Mouse (Mus musculus): ENCODE measurements around the gene Cdc7. TPM values are rescaled to one million over a fixed set of nuclear protein-coding genes. Genes with fewer than 3 reads are reported as not detected.
"Not testable (repeated sequence)": the region's sequence is repeated elsewhere in the genome, so short reads cannot be mapped to it uniquely, and the experiment has no call there.

Gene Cdc7
- polyA plus RNA-seq, 1 experiment from 2014 or later = 49.7 TPM

DNA sequence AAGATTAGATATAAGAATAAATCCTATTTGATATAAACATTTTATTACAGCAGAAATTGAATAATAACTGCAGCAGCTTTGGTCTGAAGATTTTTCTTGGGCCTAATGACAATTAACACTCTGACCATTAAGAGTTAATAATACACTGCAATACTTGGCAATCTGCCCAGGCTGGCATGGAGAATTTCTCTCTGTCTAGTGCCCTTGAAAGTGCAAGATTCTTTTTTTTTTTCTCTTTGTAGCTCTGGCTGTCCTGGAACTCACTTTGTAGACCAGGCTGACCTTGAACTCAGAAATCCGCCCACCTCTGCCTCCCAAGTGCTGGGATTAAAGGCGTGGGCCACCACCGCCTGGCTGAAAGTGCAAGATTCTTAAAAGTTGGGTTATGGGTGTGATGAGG lies 5.1 kb upstream of the Cdc7 start:
- H3K27me3 ChIP-seq (ENCODE audit: control insufficient read depth, insufficient read depth, low read depth, low read length) = no peaks in the 10 kb centered on the region
- no peaks in the 10 kb centered on the region for H3K36me3 ChIP-seq (ENCODE audit: control insufficient read depth, insufficient read depth, low read length)
- H3K9me3 ChIP-seq (replicated peaks; ENCODE audit: control insufficient read depth, low read length, poor library complexity, severe bottlenecking) = peaks cover 2% of the 10 kb centered on the region; the same call in 1 of the 2 replicates
- peaks cover 4% of the 10 kb centered on the region; the same call in 1 of the 2 replicates for H3K4me1 ChIP-seq (ENCODE audit: control insufficient read depth, insufficient read depth, low read length)
- 79% methylated on average over 3 of the region's 3 CpGs for WGBS
- no peak overlapping the region for H3K9ac ChIP-seq (ENCODE audit: low read depth, low read length)
- H3K27ac ChIP-seq (ENCODE audit: low read length) = no peak overlapping the region
- no peak overlapping the region for H3K4me3 ChIP-seq (ENCODE audit: low read depth, low read length)
- H3K4me2 ChIP-seq (ENCODE audit: low read length) = no peak overlapping the region
- no peak for ATAC-seq

DNA sequence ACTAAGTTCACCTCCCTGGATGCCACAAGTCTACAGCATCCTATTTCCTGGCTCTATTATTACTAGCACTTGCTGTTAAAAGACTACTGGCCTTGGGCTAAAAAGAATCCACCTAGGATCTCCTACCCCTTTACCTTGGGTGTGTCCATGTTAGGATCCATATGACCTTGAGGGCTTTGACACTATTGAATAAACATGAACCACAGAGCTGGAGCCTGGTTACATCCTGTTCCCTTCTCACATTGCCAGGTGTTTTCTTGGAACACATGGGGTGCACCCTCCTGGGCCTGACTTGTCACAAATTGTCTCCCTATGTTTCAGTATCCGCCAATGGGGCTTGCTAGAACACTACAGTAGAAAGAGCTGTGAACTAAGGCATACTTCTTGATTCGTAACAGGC lies 3.7 kb upstream of the Cdc7 start:
- no peak overlapping the region for H3K9ac ChIP-seq (ENCODE audit: low read depth, low read length)
- H3K27me3 ChIP-seq (ENCODE audit: control insufficient read depth, insufficient read depth, low read depth, low read length) = no peaks in the 10 kb centered on the region
- H3K4me3 ChIP-seq (ENCODE audit: low read depth, low read length) = no peak overlapping the region
- ATAC-seq = no peak
- no peaks in the 10 kb centered on the region; the same call in 1 of the 2 replicates for H3K9me3 ChIP-seq (replicated peaks; ENCODE audit: control insufficient read depth, low read length, poor library complexity, severe bottlenecking)
- no peak overlapping the region for H3K27ac ChIP-seq (ENCODE audit: low read length)
- no peaks in the 10 kb centered on the region for H3K36me3 ChIP-seq (ENCODE audit: control insufficient read depth, insufficient read depth, low read length)
- WGBS = 92% methylated on average over 2 of the region's 2 CpGs
- H3K4me1 ChIP-seq (ENCODE audit: control insufficient read depth, insufficient read depth, low read length) = peaks cover 9% of the 10 kb centered on the region
- no peak overlapping the region for H3K4me2 ChIP-seq (ENCODE audit: low read length)

DNA sequence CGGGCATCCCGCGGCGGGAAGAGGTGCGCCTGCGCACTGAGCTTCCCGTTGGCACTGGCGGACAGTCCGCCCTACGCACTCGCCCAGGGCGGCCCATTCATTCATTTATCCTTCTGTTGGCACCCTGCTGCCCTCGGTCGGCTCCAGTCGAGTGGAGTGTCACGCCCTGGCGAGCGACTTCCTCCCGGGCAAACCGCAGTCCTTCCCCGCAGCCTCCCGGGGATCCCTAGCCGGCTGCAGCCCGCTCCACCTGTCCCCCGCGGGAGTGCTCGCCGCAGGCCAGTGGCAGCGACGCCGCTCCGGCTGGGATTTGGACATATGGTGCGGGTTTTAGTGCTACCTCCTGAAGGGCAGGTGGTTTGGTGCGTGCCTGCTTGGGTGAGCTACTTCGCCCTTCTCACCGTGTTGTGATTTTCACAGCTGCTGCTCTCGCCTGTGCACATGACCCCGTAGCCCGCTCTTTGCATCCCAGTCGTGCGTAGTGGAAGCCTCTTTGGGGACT lies 442 bp downstream of the Cdc7 start:
- Histone ChIP-seq H3K36me3 (ENCODE audit: control insufficient read depth, insufficient read depth, low read length) (no peaks in the 10 kb centered on the region), H3K9me3 (replicated peaks; ENCODE audit: control insufficient read depth, low read length, poor library complexity, severe bottlenecking) (no peaks in the 10 kb centered on the region; the same call in 1 of the 2 replicates), H3K4me3 (ENCODE audit: low read depth, low read length) (peak overlapping the region; percentile 96), H3K27me3 (ENCODE audit: control insufficient read depth, insufficient read depth, low read depth, low read length) (no peaks in the 10 kb centered on the region), H3K4me2 (ENCODE audit: low read length) (peak overlapping the region; percentile 67), H3K27ac (ENCODE audit: low read length) (peak overlapping the region; percentile 81), H3K9ac (ENCODE audit: low read depth, low read length) (peak overlapping the region; percentile 86), H3K4me1 (ENCODE audit: control insufficient read depth, insufficient read depth, low read length) (peaks cover 12% of the 10 kb centered on the region)
- under 1% methylated on average over 41 of the region's 41 CpGs for WGBS
- ATAC-seq = peak; percentile 94

DNA sequence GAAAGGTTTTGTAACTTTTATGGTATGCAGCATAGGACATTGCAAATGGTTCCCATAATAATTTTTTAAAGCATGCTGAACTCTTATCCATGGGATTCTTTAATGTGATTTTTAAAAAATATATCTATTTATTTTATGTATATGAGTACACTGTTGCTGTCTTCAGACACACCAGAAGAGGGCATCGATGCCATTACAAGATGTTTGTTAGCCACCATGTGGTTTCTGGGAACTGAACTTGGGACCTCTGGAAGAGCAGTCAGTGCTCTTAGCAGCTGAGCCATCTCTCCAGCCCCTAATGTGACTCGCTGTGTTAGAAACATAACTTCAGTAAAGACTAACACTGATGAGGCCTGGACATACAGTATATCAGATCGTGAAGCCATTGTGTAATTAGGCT lies 2.3 kb downstream of the Cdc7 start:
- whole genome bisulfite sequencing = 96% methylated on average over 3 of the region's 3 CpGs
- ATAC-seq = no peak
- H3K9me3 ChIP-seq (replicated peaks; ENCODE audit: control insufficient read depth, low read length, poor library complexity, severe bottlenecking) = no peaks in the 10 kb centered on the region
- H3K4me2 ChIP-seq (ENCODE audit: low read length) = no peak overlapping the region
- no peak overlapping the region for H3K27ac ChIP-seq (ENCODE audit: low read length)
- H3K36me3 ChIP-seq (ENCODE audit: control insufficient read depth, insufficient read depth, low read length) = peaks cover 3% of the 10 kb centered on the region; the same call in 1 of the 2 replicates
- no peak overlapping the region for H3K9ac ChIP-seq (ENCODE audit: low read depth, low read length)
- peaks cover 12% of the 10 kb centered on the region for H3K4me1 ChIP-seq (ENCODE audit: control insufficient read depth, insufficient read depth, low read length)
- no peaks in the 10 kb centered on the region for H3K27me3 ChIP-seq (ENCODE audit: control insufficient read depth, insufficient read depth, low read depth, low read length)
- no peak overlapping the region for H3K4me3 ChIP-seq (ENCODE audit: low read depth, low read length)

DNA sequence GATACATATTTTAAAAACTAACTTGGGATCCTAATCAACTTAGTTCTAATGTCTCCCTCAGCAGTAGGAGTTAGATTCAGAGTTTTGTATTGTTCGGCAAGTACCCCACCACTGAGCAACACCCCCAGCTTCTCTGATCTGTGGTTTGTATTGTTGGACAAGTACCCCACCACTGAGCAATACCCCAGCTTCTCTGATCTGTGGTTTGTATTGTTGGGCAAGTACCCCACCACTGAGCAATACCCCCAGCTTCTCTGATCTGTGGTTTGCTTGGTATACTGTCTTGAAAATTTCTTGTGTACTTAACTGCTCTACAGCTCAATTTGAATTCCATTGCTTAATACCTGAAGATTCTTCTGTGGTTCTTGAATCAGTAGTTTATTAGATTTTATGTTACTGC lies 3.5 kb downstream of the Cdc7 start:
- Histone ChIP-seq H3K4me3 (ENCODE audit: low read depth, low read length) (no peak overlapping the region), H3K27ac (ENCODE audit: low read length) (no peak overlapping the region), H3K4me1 (ENCODE audit: control insufficient read depth, insufficient read depth, low read length) (peaks cover 12% of the 10 kb centered on the region), H3K9me3 (replicated peaks; ENCODE audit: control insufficient read depth, low read length, poor library complexity, severe bottlenecking) (no peaks in the 10 kb centered on the region), H3K4me2 (ENCODE audit: low read length) (no peak overlapping the region), H3K27me3 (ENCODE audit: control insufficient read depth, insufficient read depth, low read depth, low read length) (no peaks in the 10 kb centered on the region), H3K9ac (ENCODE audit: low read depth, low read length) (no peak overlapping the region), H3K36me3 (ENCODE audit: control insufficient read depth, insufficient read depth, low read length) (peaks cover 7% of the 10 kb centered on the region; the same call in 1 of the 2 replicates)
- WGBS = 93% methylated on average over 1 of the region's 1 CpGs
- ATAC-seq = no peak

DNA sequence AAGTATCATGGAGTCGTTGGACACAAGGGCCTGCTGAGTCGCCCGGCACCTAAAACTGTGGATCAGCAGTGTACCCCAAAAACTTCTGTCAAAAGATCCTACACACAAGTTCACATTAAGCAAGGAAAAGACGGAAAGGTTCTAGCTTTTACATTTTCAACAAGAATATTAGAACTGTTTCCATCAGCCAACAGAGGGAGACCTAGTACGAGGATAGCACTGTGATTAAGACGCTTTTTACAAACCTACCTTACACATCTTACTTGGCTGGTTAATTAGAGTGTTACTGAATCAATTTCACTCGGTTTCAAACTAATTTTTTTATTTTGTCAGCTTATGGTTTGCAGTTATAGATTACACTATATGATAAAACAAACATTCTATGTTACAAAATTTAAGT lies 9.8 kb downstream of the Cdc7 start:
- Histone ChIP-seq H3K27me3 (ENCODE audit: control insufficient read depth, insufficient read depth, low read depth, low read length) (no peaks in the 10 kb centered on the region), H3K9ac (ENCODE audit: low read depth, low read length) (no peak overlapping the region), H3K4me1 (ENCODE audit: control insufficient read depth, insufficient read depth, low read length) (no peaks in the 10 kb centered on the region), H3K4me2 (ENCODE audit: low read length) (no peak overlapping the region), H3K4me3 (ENCODE audit: low read depth, low read length) (no peak overlapping the region), H3K36me3 (ENCODE audit: control insufficient read depth, insufficient read depth, low read length) (peaks cover 33% of the 10 kb centered on the region), H3K9me3 (replicated peaks; ENCODE audit: control insufficient read depth, low read length, poor library complexity, severe bottlenecking) (no peaks in the 10 kb centered on the region), H3K27ac (ENCODE audit: low read length) (no peak overlapping the region)
- ATAC-seq = no peak
- 90% methylated on average over 7 of the region's 7 CpGs for WGBS

DNA sequence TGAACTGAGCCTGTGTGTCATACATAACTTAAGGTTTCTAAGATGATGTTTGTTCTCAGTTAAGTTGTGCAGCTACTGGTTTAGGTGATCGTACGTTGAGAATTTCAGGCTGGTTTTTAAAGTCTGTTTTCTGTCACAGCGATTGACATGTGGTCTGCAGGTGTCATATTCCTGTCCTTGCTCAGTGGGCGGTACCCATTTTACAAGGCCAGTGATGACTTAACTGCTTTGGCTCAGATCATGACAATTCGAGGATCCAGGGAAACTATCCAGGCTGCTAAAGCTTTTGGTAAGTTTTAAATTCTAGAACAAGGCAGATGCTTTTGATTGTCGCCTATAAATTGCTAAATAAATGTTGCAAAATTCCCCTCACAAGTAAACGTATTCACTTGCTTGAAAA lies 15.0 kb downstream of the Cdc7 start:
- 91% methylated on average over 7 of the region's 7 CpGs for WGBS
- H3K27ac ChIP-seq (ENCODE audit: low read length) = no peak overlapping the region
- H3K36me3 ChIP-seq (ENCODE audit: control insufficient read depth, insufficient read depth, low read length) = peaks cover 33% of the 10 kb centered on the region
- no peak for ATAC-seq
- no peaks in the 10 kb centered on the region for H3K4me1 ChIP-seq (ENCODE audit: control insufficient read depth, insufficient read depth, low read length)
- no peak overlapping the region for H3K4me3 ChIP-seq (ENCODE audit: low read depth, low read length)
- H3K9me3 ChIP-seq (replicated peaks; ENCODE audit: control insufficient read depth, low read length, poor library complexity, severe bottlenecking) = no peaks in the 10 kb centered on the region
- H3K4me2 ChIP-seq (ENCODE audit: low read length) = no peak overlapping the region
- H3K9ac ChIP-seq (ENCODE audit: low read depth, low read length) = no peak overlapping the region
- H3K27me3 ChIP-seq (ENCODE audit: control insufficient read depth, insufficient read depth, low read depth, low read length) = no peaks in the 10 kb centered on the region

DNA sequence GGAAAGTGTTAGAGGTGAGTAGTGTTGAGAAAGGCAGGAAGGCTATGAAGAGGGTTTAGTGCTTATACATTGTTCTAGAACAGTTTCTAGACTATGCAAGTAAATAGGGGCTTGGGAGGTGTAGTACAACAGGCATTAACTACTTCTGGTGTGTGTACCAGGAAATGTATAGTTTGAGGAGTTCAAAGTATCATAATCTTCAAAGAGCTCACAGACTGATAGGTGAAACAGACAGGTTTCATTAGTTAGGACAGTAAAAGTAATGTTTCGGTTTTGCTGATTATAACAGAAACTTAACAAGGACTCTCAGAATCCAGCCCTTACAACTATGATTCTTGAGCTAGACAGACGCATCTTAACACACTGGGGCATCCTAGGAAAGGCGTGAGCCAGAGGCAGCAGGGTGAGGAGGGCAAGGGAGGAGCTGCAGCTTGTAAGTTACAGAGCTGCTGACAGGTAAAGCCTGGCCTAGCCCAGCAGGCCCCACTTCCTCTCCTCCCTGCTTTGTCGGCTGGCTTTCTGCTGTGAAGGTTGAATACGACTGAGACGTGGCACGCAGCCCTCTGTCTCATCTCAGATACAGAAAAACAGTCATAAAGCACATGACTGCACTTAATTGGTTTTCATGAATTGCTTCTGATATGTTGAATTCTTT lies 18.3 kb downstream of the Cdc7 start:
- Histone ChIP-seq H3K36me3 (ENCODE audit: control insufficient read depth, insufficient read depth, low read length) (peaks cover 17% of the 10 kb centered on the region), H3K27me3 (ENCODE audit: control insufficient read depth, insufficient read depth, low read depth, low read length) (no peaks in the 10 kb centered on the region), H3K4me3 (ENCODE audit: low read depth, low read length) (no peak overlapping the region), H3K27ac (ENCODE audit: low read length) (no peak overlapping the region), H3K4me1 (ENCODE audit: control insufficient read depth, insufficient read depth, low read length) (no peaks in the 10 kb centered on the region), H3K9me3 (replicated peaks; ENCODE audit: control insufficient read depth, low read length, poor library complexity, severe bottlenecking) (no peaks in the 10 kb centered on the region), H3K9ac (ENCODE audit: low read depth, low read length) (no peak overlapping the region), H3K4me2 (ENCODE audit: low read length) (no peak overlapping the region)
- 85% methylated on average over 7 of the region's 7 CpGs for WGBS
- ATAC-seq = no peak

DNA sequence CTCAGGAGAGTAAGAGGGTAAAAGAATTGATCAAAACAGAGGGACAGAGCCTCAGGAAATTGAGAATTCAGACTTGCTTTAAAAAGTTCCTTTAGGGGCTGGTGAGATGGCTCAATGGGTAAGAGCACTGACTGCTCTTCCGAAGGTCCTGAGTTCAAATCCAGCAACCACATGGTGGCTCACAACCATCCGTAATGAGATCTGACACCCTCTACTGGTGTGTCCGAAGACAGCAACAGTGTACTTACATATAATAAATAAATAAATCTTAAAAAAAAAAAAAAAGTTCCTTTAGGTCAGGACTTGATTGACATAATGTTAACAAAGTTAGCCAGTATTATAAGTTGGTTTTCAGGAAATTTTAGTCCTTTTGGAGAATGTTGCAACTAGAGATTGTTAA lies 20.8 kb downstream of the Cdc7 start:
- 94% methylated on average over 3 of the region's 3 CpGs for WGBS
- not testable (repeated sequence) for H3K36me3 ChIP-seq (ENCODE audit: control insufficient read depth, insufficient read depth, low read length); H3K4me3 ChIP-seq (ENCODE audit: low read depth, low read length)

More for the DNA sequence above, 20.8 kb downstream of the Cdc7 start:
- not testable (repeated sequence) for H3K27me3 ChIP-seq (ENCODE audit: control insufficient read depth, insufficient read depth, low read depth, low read length); H3K9me3 ChIP-seq (replicated peaks; ENCODE audit: control insufficient read depth, low read length, poor library complexity, severe bottlenecking); H3K9ac ChIP-seq (ENCODE audit: low read depth, low read length); H3K4me2 ChIP-seq (ENCODE audit: low read length); H3K27ac ChIP-seq (ENCODE audit: low read length); H3K4me1 ChIP-seq (ENCODE audit: control insufficient read depth, insufficient read depth, low read length); ATAC-seq

Data from midbrain, embryonic 16.5 days (tissue).